Mouse (Mus musculus) heart, postnatal 0 days (tissue): ENCODE measurements at regions not wholly inside any gene's neighbourhood (a gene's known extent, or its start where the extent isn't known, plus 50 kb on each side); places are given as distances from the start of the nearest gene placed in this dataset.

Source experiments
- ATAC-seq: fragments of 200-750 bp; cut with Nextera tagmentation; 2 replicates; pipeline ENCODE4 v1.8.0; 2017; ENCODE audit warnings: low read depth, moderate number of reproducible peaks, moderate library complexity; ENCODE audit not compliant: insufficient read depth
- DNase-seq: peaks from one replicate; pipeline ENCODE4 v3.0.0-alpha.2; 2016; ENCODE audit warnings: low spot score
- H3K27ac ChIP-seq: fragments of 300-500 bp; sonication (generic); 2 replicates; pipeline ENCODE4 v1.5.1; 2014; ENCODE audit warnings: low read depth, mild to moderate bottlenecking
- H3K27me3 ChIP-seq: fragments of 300-500 bp; sonication (generic); 2 replicates; pipeline ENCODE4 v1.6.1; 2014; ENCODE audit warnings: low read length, mixed read lengths; ENCODE audit not compliant: control insufficient read depth, insufficient read depth
- H3K36me3 ChIP-seq: fragments of 300-500 bp; sonication (generic); replicated peaks from 2 replicates; pipeline ENCODE4 v1.6.1; 2014; ENCODE audit warnings: low read length, mixed read lengths; ENCODE audit not compliant: control insufficient read depth, insufficient read depth
- H3K4me1 ChIP-seq: fragments of 300-500 bp; sonication (generic); 2 replicates; pipeline ENCODE4 v1.6.1; 2014; ENCODE audit warnings: antibody characterized with exemption; ENCODE audit not compliant: control insufficient read depth, insufficient read depth
- H3K4me2 ChIP-seq: fragments of 300-500 bp; sonication (generic); 2 replicates; pipeline ENCODE4 v1.6.1; 2014; ENCODE audit warnings: low read depth, mild to moderate bottlenecking, low read length, moderate library complexity
- H3K4me3 ChIP-seq: fragments of 300-500 bp; sonication (generic); 2 replicates; pipeline ENCODE4 v1.5.1; 2014; ENCODE audit warnings: low read depth, low read length
- H3K9ac ChIP-seq: fragments of 300-500 bp; sonication (generic); replicated peaks from 2 replicates; pipeline ENCODE4 v1.6.1; 2014; ENCODE audit warnings: low read depth, low read length, mixed read lengths
- H3K9me3 ChIP-seq: fragments of 300-500 bp; sonication (generic); replicated peaks from 2 replicates; pipeline ENCODE4 v1.6.1; 2016; ENCODE audit warnings: low read length; ENCODE audit not compliant: control insufficient read depth
- CTCF ChIP-seq: IDR thresholded peaks from 2 replicates; pipeline ENCODE4 v1.5.1; 2016; ENCODE audit warnings: antibody characterized with exemption, control low read depth, low read depth
- EP300 ChIP-seq: IDR thresholded peaks from 2 replicates; pipeline ENCODE4 v1.6.1; 2016; ENCODE audit warnings: antibody characterized with exemption, low read depth
- WGBS: fragments of 180-500 bp; shearing (Covaris S2); extraction: QIAGEN DNeasy Blood & Tissue Kit; methylation state at CpG from one replicate; pipeline ENCODE4 v1.1.7; 2014; 5-methylcytosine and 5-hydroxymethylcytosine counted together

- no peak for ATAC-seq
Observed at GRCm38 (mm10) chr3:6887936-6888335, 267.7 kb upstream of the 1700008P02Rik start.

GRCm38 (mm10) chr3:6887053-6887700 lies 266.9 kb upstream of the 1700008P02Rik start:
- no peak overlapping the region for H3K27ac ChIP-seq
- no peak for DNase-seq
- TF ChIP-seq CTCF = no peak
- TF ChIP-seq EP300 = no peak
- no peak overlapping the region for H3K4me3 ChIP-seq
- H3K27me3 ChIP-seq = no peaks in the 10 kb centered on the region
- no peak overlapping the region for H3K9ac ChIP-seq
- no peak overlapping the region for H3K4me2 ChIP-seq
- H3K9me3 ChIP-seq = no peaks in the 10 kb centered on the region
- no peaks in the 10 kb centered on the region for H3K36me3 ChIP-seq
- no peaks in the 10 kb centered on the region for H3K4me1 ChIP-seq
- 74% methylated on average over 7 of the region's 7 CpGs for WGBS
- no peak for ATAC-seq

More at GRCm38 (mm10) chr3:6887936-6888335, 267.7 kb upstream of the 1700008P02Rik start:
- Histone ChIP-seq H3K27me3 (no peaks in the 10 kb centered on the region), H3K36me3 (no peaks in the 10 kb centered on the region), H3K4me2 (no peak overlapping the region), H3K4me3 (no peak overlapping the region), H3K9ac (no peak overlapping the region), H3K27ac (no peak overlapping the region), H3K4me1 (no peaks in the 10 kb centered on the region), H3K9me3 (no peaks in the 10 kb centered on the region)
- no peak for DNase-seq
- TF ChIP-seq CTCF = no peak
- TF ChIP-seq EP300 = no peak
- 42% methylated on average over 1 of the region's 1 CpGs for WGBS

GRCm38 (mm10) chr3:6886200-6887052 lies 266.2 kb upstream of the 1700008P02Rik start:
- DNase-seq = no peak
- ATAC-seq = no peak
- Histone ChIP-seq H3K9me3 (no peaks in the 10 kb centered on the region), H3K4me3 (no peak overlapping the region), H3K4me1 (no peaks in the 10 kb centered on the region), H3K27ac (no peak overlapping the region), H3K4me2 (no peak overlapping the region), H3K27me3 (no peaks in the 10 kb centered on the region), H3K36me3 (no peaks in the 10 kb centered on the region), H3K9ac (no peak overlapping the region)
- TF ChIP-seq EP300 = no peak
- WGBS = 65% methylated on average over 4 of the region's 4 CpGs

- H3K27ac ChIP-seq = no peak overlapping the region
- no peak overlapping the region for H3K4me2 ChIP-seq
- no peak overlapping the region for H3K9ac ChIP-seq
- H3K9me3 ChIP-seq = no peaks in the 10 kb centered on the region; the same call in 1 of the 2 replicates
- 76% methylated on average over 1 of the region's 1 CpGs for WGBS
- DNase-seq (no peak), ATAC-seq (no peak)
- H3K4me3 ChIP-seq = no peak overlapping the region
- no peaks in the 10 kb centered on the region for H3K27me3 ChIP-seq
- no peak for TF ChIP-seq EP300
- TF ChIP-seq CTCF = no peak
- H3K36me3 ChIP-seq = no peaks in the 10 kb centered on the region
- H3K4me1 ChIP-seq = no peaks in the 10 kb centered on the region
Observed at GRCm38 (mm10) chr3:6883401-6883800, 263.2 kb upstream of the 1700008P02Rik start.

GRCm38 (mm10) chr3:6876265-6876664 lies 256.0 kb upstream of the 1700008P02Rik start:
- H3K9ac ChIP-seq = no peak overlapping the region
- no peaks in the 10 kb centered on the region; the same call in 1 of the 2 replicates for H3K9me3 ChIP-seq
- no peaks in the 10 kb centered on the region for H3K36me3 ChIP-seq
- H3K4me2 ChIP-seq = no peak overlapping the region
- 76% methylated on average over 5 of the region's 5 CpGs for whole genome bisulfite sequencing
- no peaks in the 10 kb centered on the region for H3K4me1 ChIP-seq
- no peaks in the 10 kb centered on the region for H3K27me3 ChIP-seq
- no peak for TF ChIP-seq EP300
- no peak for TF ChIP-seq CTCF
- H3K27ac ChIP-seq = no peak overlapping the region
- ATAC-seq = no peak
- no peak overlapping the region for H3K4me3 ChIP-seq
- DNase-seq = no peak
